Mouse (Mus musculus): Measurements from ENCODE around the gene Bmp8b. TPM values are rescaled to one million over a fixed set of nuclear protein-coding genes. Genes with fewer than 3 reads are reported as not detected.
A peak's percentile ranks its signal among the peaks of the same experiment; 100 is the strongest.
"Not testable (repeated sequence)": the region's sequence is repeated elsewhere in the genome, so short reads cannot be mapped to it uniquely, and the experiment has no call there.

Bmp8b gene
- total RNA-seq, 2 experiments from 2014 or later, result 0.62 to 0.86 TPM

GRCm38 (mm10) chr4:123111275-123111983 lies 6.5 kb downstream of the Bmp8b start:
- not testable (repeated sequence) for DNase-seq (ENCODE audit: low spot score in 2 of 2)

- DNase-seq (ENCODE audit: low spot score in 2 of 2), result no peak
These were observed 7.3 kb downstream of the Bmp8b start for GRCm38 (mm10) chr4:123112216-123112764.

GRCm38 (mm10) chr4:123114651-123115050 lies 9.7 kb downstream of the Bmp8b start:
- not testable (repeated sequence) for DNase-seq (ENCODE audit: low spot score in 2 of 2)

- DNase-seq (ENCODE audit: low spot score in 2 of 2), result no peak
These were observed 11.0 kb downstream of the Bmp8b start, which contains the start of gene Oxct2b for GRCm38 (mm10) chr4:123116011-123116410. TSS of gene Oxct2b (plus strand) at chr4:123116266.

GRCm38 (mm10) chr4:123116640-123117039 lies 11.7 kb downstream of the Bmp8b start:
- peak in 1 of 2 experiments; percentile 17 for DNase-seq (ENCODE audit: low spot score in 2 of 2)

GRCm38 (mm10) chr4:123121286-123121685 lies 16.3 kb downstream of the Bmp8b start:
- no peak for DNase-seq (ENCODE audit: low spot score in 2 of 2)

GRCm38 (mm10) chr4:123126626-123127025 lies 21.7 kb downstream of the Bmp8b start:
- no peak for DNase-seq (ENCODE audit: low spot score in 2 of 2)

- no peak for DNase-seq (ENCODE audit: low spot score in 2 of 2)
These were observed 22.1 kb downstream of the Bmp8b start for GRCm38 (mm10) chr4:123127051-123127450.

- no peak for DNase-seq (ENCODE audit: low spot score in 2 of 2)
These were observed 32.6 kb downstream of the Bmp8b start for GRCm38 (mm10) chr4:123137551-123137950.

GRCm38 (mm10) chr4:123139513-123140154 lies 34.7 kb downstream of the Bmp8b start, which contains the start of gene Ppie:
TSS of gene Ppie (minus strand) at chr4:123139951.
- peak; percentile 74 to 79 for DNase-seq (ENCODE audit: low spot score in 2 of 2)

- DNase-seq (ENCODE audit: low spot score in 2 of 2), result peak in 1 of 2 experiments; percentile 36
These were observed 42.6 kb downstream of the Bmp8b start for GRCm38 (mm10) chr4:123147446-123148150.

- DNase-seq (ENCODE audit: low spot score in 2 of 2), result no peak
These were observed 47.0 kb downstream of the Bmp8b start for GRCm38 (mm10) chr4:123152003-123152402.

- DNase-seq (ENCODE audit: low spot score in 2 of 2), result peak; percentile 41 to 63
These were observed 48.0 kb downstream of the Bmp8b start for GRCm38 (mm10) chr4:123152976-123153375.

GRCm38 (mm10) chr4:123155004-123155403 lies 50.0 kb downstream of the Bmp8b start:
- DNase-seq (ENCODE audit: low spot score in 2 of 2), result peak; percentile 28 to 84

- no peak for DNase-seq (ENCODE audit: low spot score in 2 of 2)
These were observed 50.5 kb downstream of the Bmp8b start for GRCm38 (mm10) chr4:123155427-123155826.

- no peak for DNase-seq (ENCODE audit: low spot score in 2 of 2)
These were observed 50.9 kb downstream of the Bmp8b start for GRCm38 (mm10) chr4:123155840-123156239.

- no peak for DNase-seq (ENCODE audit: low spot score in 2 of 2)
These were observed 55.6 kb downstream of the Bmp8b start for GRCm38 (mm10) chr4:123160571-123160970.

GRCm38 (mm10) chr4:123161251-123161650 lies 56.3 kb downstream of the Bmp8b start:
- DNase-seq (ENCODE audit: low spot score in 2 of 2), result not testable (repeated sequence)

GRCm38 (mm10) chr4:123162305-123162917 lies 57.4 kb downstream of the Bmp8b start:
- DNase-seq (ENCODE audit: low spot score in 2 of 2), result peak in 1 of 2 experiments; percentile 28

- no peak for DNase-seq (ENCODE audit: low spot score in 2 of 2)
These were observed 59.2 kb downstream of the Bmp8b start for GRCm38 (mm10) chr4:123164157-123164556.

GRCm38 (mm10) chr4:123171811-123172210 lies 66.8 kb downstream of the Bmp8b start:
- no peak for DNase-seq (ENCODE audit: low spot score in 2 of 2)
